Mouse (Mus musculus) splenic B cell, adult 2 months (primary cell): ENCODE measurements around the gene Neurl2.
A peak's percentile ranks its signal among the peaks of the same experiment; 100 is the strongest.

Source experiments
- DNase-seq: peaks from one replicate; pipeline ENCODE4 v3.0.0-alpha.2; 2011; ENCODE audit warnings: low read depth, low spot score
- H3K27me3 ChIP-seq: 2 replicates; pipeline ENCODE4 v1.6.1; 2012; ENCODE audit warnings: mild to moderate bottlenecking, low read length, moderate library complexity, mixed read lengths; ENCODE audit not compliant: control insufficient read depth, poor library complexity, insufficient read depth, severe bottlenecking
- H3K36me3 ChIP-seq: 2 replicates; pipeline ENCODE4 v1.6.1; 2012; ENCODE audit warnings: mild to moderate bottlenecking, low read length, moderate library complexity, mixed read lengths; ENCODE audit not compliant: control insufficient read depth, poor library complexity, insufficient read depth, severe bottlenecking

Gene Neurl2

GRCm38 (mm10) chr2:164790451-164790850 lies 42.8 kb downstream of the Neurl2 start:
- Histone ChIP-seq H3K36me3 (peaks cover 2% of the 10 kb centered on the region), H3K27me3 (no peaks in the 10 kb centered on the region)
- DNase-seq: no peak

GRCm38 (mm10) chr2:164788411-164788810 lies 44.8 kb downstream of the Neurl2 start:
- no peak for DNase-seq
- H3K27me3 ChIP-seq: no peaks in the 10 kb centered on the region
- H3K36me3 ChIP-seq: no peaks in the 10 kb centered on the region; the same call in none of the 2 replicates

GRCm38 (mm10) chr2:164787779-164788178 lies 45.5 kb downstream of the Neurl2 start:
- Histone ChIP-seq H3K36me3 (no peaks in the 10 kb centered on the region; the same call in none of the 2 replicates), H3K27me3 (no peaks in the 10 kb centered on the region)
- DNase-seq: no peak

GRCm38 (mm10) chr2:164787032-164787431 lies 46.2 kb downstream of the Neurl2 start:
- Histone ChIP-seq H3K36me3 (no peaks in the 10 kb centered on the region; the same call in none of the 2 replicates), H3K27me3 (no peaks in the 10 kb centered on the region)
- DNase-seq: no peak

GRCm38 (mm10) chr2:164786388-164786885 lies 46.8 kb downstream of the Neurl2 start:
- Histone ChIP-seq H3K27me3 (no peaks in the 10 kb centered on the region), H3K36me3 (no peaks in the 10 kb centered on the region; the same call in 1 of the 2 replicates)
- no peak for DNase-seq

- peak; percentile 73 for DNase-seq
- H3K27me3 ChIP-seq: no peaks in the 10 kb centered on the region
- no peaks in the 10 kb centered on the region; the same call in 1 of the 2 replicates for H3K36me3 ChIP-seq
These were observed 47.5 kb downstream of the Neurl2 start, which contains the start of gene Snx21 for GRCm38 (mm10) chr2:164785481-164786387. TSS of gene Snx21 (plus strand) at chr2:164785823.

- Histone ChIP-seq H3K27me3 (no peaks in the 10 kb centered on the region), H3K36me3 (no peaks in the 10 kb centered on the region; the same call in 1 of the 2 replicates)
- DNase-seq: no peak
These were observed 48.3 kb downstream of the Neurl2 start for GRCm38 (mm10) chr2:164784869-164785420.

GRCm38 (mm10) chr2:164783926-164784581 lies 49.2 kb downstream of the Neurl2 start:
- Histone ChIP-seq H3K27me3 (no peaks in the 10 kb centered on the region), H3K36me3 (no peaks in the 10 kb centered on the region; the same call in 1 of the 2 replicates)
- peak; percentile 50 for DNase-seq

GRCm38 (mm10) chr2:164781876-164782275 lies 51.4 kb downstream of the Neurl2 start:
- Histone ChIP-seq H3K27me3 (no peaks in the 10 kb centered on the region), H3K36me3 (no peaks in the 10 kb centered on the region)
- DNase-seq: no peak
